30 mouse cellular contexts compared by ENCODE assay signal in genomic region chr1:136253472-136253871, GRCm38 (mm10). TPM values are rescaled to one million over a fixed set of nuclear protein-coding genes. Genes with fewer than 3 reads are reported as not detected.
DNase-seq lines count a peak whose midpoint lies in the region; ATAC-seq and TF ChIP-seq lines count a peak whose summit lies in the region.
"Had no signal": no experiment of that assay in that cellular context is flagged by ENCODE, and none has a peak within 500 bp of the region (broad histone marks: within the 10 kb centered on the region; RNA-seq: fewer than 3 reads in every experiment).

No protein-coding gene starts in this region.

- TF ChIP-seq POLR2A in CH12.LX (IDR thresholded peaks at IDR 0.05; ENCODE audit: low read depth, low read length): no peak

- H3K4me1 ChIP-seq in CH12.LX (ENCODE audit: control insufficient read depth in 1 of 2, insufficient read depth in 2 of 2): peaks cover 31 to 56% of the 10 kb centered on the region in 2 experiments
- H3K4me1 ChIP-seq in forebrain, embryonic 15.5 days: no peaks in the 10 kb centered on the region

- TF ChIP-seq CTCF in CH12.LX (conservative IDR thresholded peaks at IDR 0.05 in 1 of 2, IDR thresholded peaks at IDR 0.05 in 1 of 2; ENCODE audit: low read depth in 2 of 2, low read length in 2 of 2): no peak

- H3K9me3 ChIP-seq in CH12.LX (replicated peaks; ENCODE audit: low read length): no peaks in the 10 kb centered on the region
- H3K9me3 ChIP-seq in forebrain, embryonic 15.5 days: no peaks in the 10 kb centered on the region
- H3K9me3 ChIP-seq: embryonic facial prominence, embryonic 13.5 days; heart, embryonic 10.5 days; hindbrain, embryonic 10.5 days; limb, embryonic 13.5 days; liver, embryonic 13.5 days; megakaryocyte, embryonic 14.5 days; neural tube, embryonic 12.5 days had no signal

- WGBS in forebrain, embryonic 15.5 days: 30% methylated on average over 2 of the region's 2 CpGs

- H3K4me3 ChIP-seq in CH12.LX (replicated peaks in 1 of 3; ENCODE audit: low read depth in 2 of 3, low read length in 2 of 3, poor library complexity in 1 of 3): no peak overlapping the region
- no peak overlapping the region for H3K4me3 ChIP-seq in forebrain, embryonic 15.5 days
- H3K4me3 ChIP-seq: embryonic facial prominence, embryonic 13.5 days; heart, embryonic 10.5 days; hindbrain, embryonic 10.5 days; limb, embryonic 13.5 days; liver, embryonic 13.5 days; megakaryocyte, embryonic 14.5 days; neural tube, embryonic 12.5 days had no signal

- peak; percentile 38 for ATAC-seq in megakaryocyte progenitor cell, adult 5-6 weeks (replicated peaks; ENCODE audit: poor library complexity)
- ATAC-seq in forebrain, embryonic 15.5 days (replicated peaks): no peak
- ATAC-seq: forebrain, embryonic 14.5 days; Patski had no signal

- no peaks in the 10 kb centered on the region for H3K79me2 ChIP-seq in CH12.LX (replicated peaks; ENCODE audit: control insufficient read depth, extremely low read depth, insufficient read depth, poor library complexity, severe bottlenecking)

- H3K9ac ChIP-seq in CH12.LX (ENCODE audit: insufficient read depth, low read depth): no peak overlapping the region
- H3K9ac ChIP-seq in forebrain, embryonic 15.5 days (replicated peaks): no peak overlapping the region
- H3K9ac ChIP-seq: embryonic facial prominence, embryonic 13.5 days; limb, embryonic 13.5 days; liver, embryonic 13.5 days; lung, embryonic 14.5 days; neural tube, embryonic 12.5 days had no signal

- in situ Hi-C loops in CH12.LX (cut with MboI; ENCODE audit: low pct_ligation_motif_present, low pct_unique_long_range_greater_than_20kb, low sequenced_read_pairs): no loop called here

- TF ChIP-seq EP300 in CH12.LX (IDR thresholded peaks at IDR 0.05; ENCODE audit: low read length): no peak

- no peak overlapping the region for H3K4me2 ChIP-seq in CH12.LX (ENCODE audit: insufficient read depth, low read depth, poor library complexity, severe bottlenecking)
- no peak overlapping the region for H3K4me2 ChIP-seq in forebrain, embryonic 15.5 days (replicated peaks)
- H3K4me2 ChIP-seq: embryonic facial prominence, embryonic 13.5 days; limb, embryonic 13.5 days; liver, embryonic 13.5 days; lung, embryonic 14.5 days; neural tube, embryonic 12.5 days had no signal

- dilution Hi-C loops in CH12.LX (cut with MboI; ENCODE audit: extremely low pct_ligation_motif_present, extremely low pct_unique_long_range_greater_than_20kb, low sequenced_read_pairs): no loop called here

- peak; percentile 17 to 28 for DNase-seq in B cell, adult 2 months
- DNase-seq in CH12.LX (ENCODE audit: extremely low read depth): peak; percentile 43
- peak; percentile 74 for DNase-seq in thymus, postnatal 14 days
- no peak for DNase-seq in cerebellum, adult 8-10 months
- DNase-seq in MN1 (ENCODE audit: low spot score): no peak
- DNase-seq: adrenal gland, postnatal 36 days; cerebellum, adult 11 months; cerebellum, postnatal 10 days; gastrocnemius, postnatal 10 days; kidney, adult 11 months; kidney, postnatal 4 days; liver, embryonic 13.5 days; lung, embryonic 14.5 days; midbrain, embryonic 14.5 days; right cerebral cortex, postnatal 14 days; spleen, adult 18-20 months had no signal

- no peak for TF ChIP-seq RAD21 in CH12.LX (IDR thresholded peaks at IDR 0.05; ENCODE audit: low read depth, low read length)

- no peaks in the 10 kb centered on the region for H3K36me3 ChIP-seq in CH12.LX (replicated peaks in 1 of 2; ENCODE audit: control insufficient read depth in 1 of 2, insufficient read depth in 1 of 2, low read length in 1 of 2)
- H3K36me3 ChIP-seq in forebrain, embryonic 15.5 days: no peaks in the 10 kb centered on the region
- H3K36me3 ChIP-seq: embryonic facial prominence, embryonic 13.5 days; heart, embryonic 10.5 days; hindbrain, embryonic 10.5 days; limb, embryonic 13.5 days; liver, embryonic 13.5 days; neural tube, embryonic 12.5 days had no signal

- H3K27me3 ChIP-seq in CH12.LX (replicated peaks): no peaks in the 10 kb centered on the region
- 0 out of 2 replicates have a peak, but pooled peaks cover 7% of the 10 kb centered on the region for H3K27me3 ChIP-seq in forebrain, embryonic 15.5 days

- H3K27ac ChIP-seq in CH12.LX (ENCODE audit: insufficient read depth, low read depth): no peak overlapping the region
- H3K27ac ChIP-seq in forebrain, embryonic 15.5 days (replicated peaks): no peak overlapping the region
- H3K27ac ChIP-seq: embryonic facial prominence, embryonic 13.5 days; heart, embryonic 10.5 days; hindbrain, embryonic 10.5 days; limb, embryonic 13.5 days; liver, embryonic 13.5 days; neural tube, embryonic 12.5 days had no signal

TF ChIP-seq in CH12.LX, 34 proteins besides CTCF, POLR2A, EP300 and RAD21:
- TF ChIP-seq MAZ (IDR thresholded peaks at IDR 0.05; ENCODE audit: low read depth, low read length) (no peak), POLR2AphosphoS2 (IDR thresholded peaks at IDR 0.05; ENCODE audit: low read depth, low read length) (no peak), IRF4 (IDR thresholded peaks at IDR 0.05; ENCODE audit: low read depth, low read length) (no peak), MEF2A (IDR thresholded peaks at IDR 0.05; ENCODE audit: borderline replicate concordance, low read depth, low read length) (no peak), ELF1 (IDR thresholded peaks at IDR 0.05; ENCODE audit: low read depth, low read length) (no peak), CHD1 (IDR thresholded peaks at IDR 0.05; ENCODE audit: low read depth, low read length) (no peak), HCFC1 (IDR thresholded peaks at IDR 0.05; ENCODE audit: low read depth, low read length) (no peak), ZMIZ1 (IDR thresholded peaks at IDR 0.05; ENCODE audit: low read depth, low read length) (no peak), E2F4 (IDR thresholded peaks at IDR 0.05; ENCODE audit: insufficient replicate concordance, low read depth, low read length) (no peak), MAX (IDR thresholded peaks at IDR 0.05; ENCODE audit: low read length) (no peak), MXI1 (IDR thresholded peaks at IDR 0.05; ENCODE audit: low read depth, low read length) (no peak), UBTF (IDR thresholded peaks at IDR 0.05; ENCODE audit: low read depth, low read length) (no peak), ZC3H11A (IDR thresholded peaks at IDR 0.05; ENCODE audit: low read depth, low read length) (no peak)

RNA-seq across cellular contexts. Expression of gene Gpr25, which starts 7.2 kb away (rescaled TPM):
- not detected in 2 replicates for total RNA-seq in CH12.LX (2012; rRNA removed)
- not detected in 2 replicates for total RNA-seq in CH12.LX (2014; rRNA removed)
- polyA plus RNA-seq in CH12.LX (2012; ENCODE audit: insufficient read length, low read depth): not detected in 2 replicates
- not detected in 2 replicates for total RNA-seq in megakaryocyte progenitor cell, adult 5-6 weeks (2015)
- total RNA-seq in megakaryocyte progenitor cell, adult 5-6 weeks (2017): not detected in 2 replicates
- polyA plus RNA-seq in forebrain, embryonic 15.5 days (2015; fragmentation: Nextera tagmentation; extraction: Ambion mirVana): 0.34 and 0.41 TPM in 2 replicates
- total RNA-seq: adrenal gland, adult 18-20 months; adrenal gland, postnatal 36 days; gastrocnemius, postnatal 10 days; granulocyte monocyte progenitor cell, adult 5-6 weeks had no signal
- polyA plus RNA-seq: heart, embryonic 10.5 days; heart, postnatal 0 days; hindbrain, embryonic 10.5 days; kidney, embryonic 16.5 days; limb, embryonic 13.5 days; liver, embryonic 13.5 days; lung, embryonic 14.5 days; midbrain, embryonic 14.5 days; neural tube, embryonic 12.5 days; Patski had no signal

RNA-seq across cellular contexts. Expression of gene Inava, which starts 19.4 kb away (rescaled TPM):
- 0.34 and 0.42 TPM in 2 replicates for total RNA-seq in CH12.LX (2012; rRNA removed)
- total RNA-seq in CH12.LX (2014; rRNA removed): not detected in 2 replicates
- polyA plus RNA-seq in CH12.LX (2012; ENCODE audit: insufficient read length, low read depth): 0.11 and 0.34 TPM in 2 replicates
- not detected in 2 replicates for total RNA-seq in megakaryocyte progenitor cell, adult 5-6 weeks (2015)
- total RNA-seq in megakaryocyte progenitor cell, adult 5-6 weeks (2017): not detected in 2 replicates
- polyA plus RNA-seq in forebrain, embryonic 15.5 days (2015; fragmentation: Nextera tagmentation; extraction: Ambion mirVana): 4.4 and 6.6 TPM in 2 replicates
- total RNA-seq: adrenal gland, postnatal 36 days; granulocyte monocyte progenitor cell, adult 5-6 weeks had no signal
- polyA plus RNA-seq: heart, postnatal 0 days had no signal

RNA-seq across cellular contexts. Expression of gene Mroh3, which starts 40.8 kb away (rescaled TPM):
- total RNA-seq in CH12.LX (2012; rRNA removed): not detected in 2 replicates
- total RNA-seq in CH12.LX (2014; rRNA removed): not detected in 2 replicates
- not detected in 2 replicates for polyA plus RNA-seq in CH12.LX (2012; ENCODE audit: insufficient read length, low read depth)
- not detected in 2 replicates for total RNA-seq in megakaryocyte progenitor cell, adult 5-6 weeks (2015)
- not detected in 2 replicates for total RNA-seq in megakaryocyte progenitor cell, adult 5-6 weeks (2017)
- not detected in 2 replicates for polyA plus RNA-seq in forebrain, embryonic 15.5 days (2015; fragmentation: Nextera tagmentation; extraction: Ambion mirVana)
- total RNA-seq: adrenal gland, adult 18-20 months; adrenal gland, postnatal 36 days; gastrocnemius, postnatal 10 days; granulocyte monocyte progenitor cell, adult 5-6 weeks had no signal
- polyA plus RNA-seq: forebrain, embryonic 14.5 days; heart, postnatal 0 days; limb, embryonic 13.5 days; liver, embryonic 13.5 days; lung, embryonic 14.5 days; neural tube, embryonic 12.5 days had no signal

Comparison
In these comparisons a context has a peak if more than half of its experiments do, and no peak if none do; other contexts are left out.
1. DNase-seq: peak in B cell, adult 2 months (2 of 2), CH12.LX (single experiment) and thymus, postnatal 14 days (single experiment); none in cerebellum, adult 8-10 months (single experiment) and MN1 (single experiment).